Mouse (Mus musculus): ENCODE data around the gene Trappc6b.

DNA sequence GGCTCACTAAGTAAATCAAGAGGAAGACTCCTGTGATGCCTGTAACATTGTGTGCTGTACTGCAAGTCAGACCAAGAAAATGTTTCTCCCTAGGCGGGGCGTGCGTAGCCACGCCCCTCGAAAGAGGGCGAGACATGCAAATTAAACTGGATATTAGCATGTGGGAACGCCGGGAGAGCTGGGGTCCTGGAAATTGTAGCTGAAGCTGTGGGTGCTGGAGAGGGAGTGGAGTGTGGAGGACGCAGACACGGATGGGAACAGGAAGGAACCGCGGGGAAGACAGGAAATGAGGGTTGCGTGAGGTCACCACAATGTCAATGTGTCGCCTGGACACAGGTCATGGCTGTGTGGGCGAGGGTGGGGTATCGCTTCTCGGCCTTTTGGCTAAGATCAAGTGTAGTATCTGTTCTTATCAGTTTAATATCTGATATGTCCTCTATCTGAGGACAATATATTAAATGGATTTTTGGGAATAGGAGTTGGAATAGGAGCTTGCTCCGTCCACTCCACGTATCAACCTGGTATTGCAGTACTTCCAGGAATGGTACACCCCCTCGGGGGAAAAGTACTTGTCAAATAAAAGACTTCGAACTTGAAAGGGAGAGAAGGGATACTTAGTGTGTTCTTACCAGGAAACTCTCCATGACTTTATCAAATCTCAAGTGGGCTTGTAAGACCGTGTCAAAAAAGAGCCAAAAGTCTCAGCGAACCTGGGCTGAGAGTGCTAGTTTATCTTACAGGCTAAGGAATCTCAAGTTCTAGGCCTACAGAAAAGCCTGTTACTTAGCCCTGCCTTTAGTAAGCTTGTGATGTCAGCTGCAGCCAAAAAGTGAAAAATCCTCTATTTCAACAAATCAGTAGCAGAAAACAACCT is 21.1 kb downstream of the Trappc6b start:
- no peak for TF ChIP-seq GATA1 (IDR thresholded peaks at IDR 0.05; ENCODE audit: low read length)
- TF ChIP-seq TAL1 (IDR thresholded peaks at IDR 0.05; ENCODE audit: low read length) = no peak
